Mouse (Mus musculus): ENCODE results near the gene Cpne8.

GRCm38 (mm10) chr15:90603676-90604075, 75.6 kb downstream of the Cpne8 start:
- no peak for TF ChIP-seq CTCF (IDR thresholded peaks at IDR 0.05; ENCODE audit: low read depth)
- TF ChIP-seq EP300 (IDR thresholded peaks at IDR 0.05; ENCODE audit: low read depth), result no peak

All from liver, embryonic 14.5 days (tissue).